Mouse (Mus musculus) T-helper 2 cell (primary cell): Measurements from ENCODE around the gene Bdnf.

ENCODE experiments used
- in situ Hi-C: fragments of 300-600 bp; cut with MboI, MseI; formaldehyde crosslinking; loops from one replicate; pipeline ENCODE4 v1.15.1; 2025; ENCODE audit warnings: high pct_unique_total_duplicates

The Bdnf gene

GRCm38 (mm10) chr2:109706524-109706923, 32.0 kb downstream of the Bdnf start:
- in situ Hi-C loops, result no loop called here

- in situ Hi-C loops, result no loop called here
Measured at GRCm38 (mm10) chr2:109709346-109709745, 34.8 kb downstream of the Bdnf start.

DNA sequence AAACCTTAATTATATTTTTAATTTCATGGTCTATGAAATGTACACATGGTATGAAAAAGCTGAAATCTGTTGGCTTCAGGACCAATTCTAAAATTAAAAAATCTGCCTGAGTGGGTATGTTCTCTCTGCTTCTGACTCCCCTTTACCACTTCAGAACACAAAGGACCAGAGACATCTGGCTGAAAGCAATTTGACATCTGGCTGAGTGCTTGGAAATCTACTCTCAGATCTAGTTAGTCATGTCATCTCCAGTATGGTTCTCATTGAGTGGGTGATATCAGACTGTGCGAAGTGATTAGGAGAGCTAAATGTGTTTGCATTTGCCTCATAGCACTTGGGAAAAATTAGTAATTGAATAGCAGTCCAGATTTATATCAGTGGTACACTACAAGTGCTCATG, 36.5 kb downstream of the Bdnf start:
- in situ Hi-C loops, result no loop called here

GRCm38 (mm10) chr2:109725261-109725660, 50.8 kb downstream of the Bdnf start:
- in situ Hi-C loops, result no loop called here

DNA sequence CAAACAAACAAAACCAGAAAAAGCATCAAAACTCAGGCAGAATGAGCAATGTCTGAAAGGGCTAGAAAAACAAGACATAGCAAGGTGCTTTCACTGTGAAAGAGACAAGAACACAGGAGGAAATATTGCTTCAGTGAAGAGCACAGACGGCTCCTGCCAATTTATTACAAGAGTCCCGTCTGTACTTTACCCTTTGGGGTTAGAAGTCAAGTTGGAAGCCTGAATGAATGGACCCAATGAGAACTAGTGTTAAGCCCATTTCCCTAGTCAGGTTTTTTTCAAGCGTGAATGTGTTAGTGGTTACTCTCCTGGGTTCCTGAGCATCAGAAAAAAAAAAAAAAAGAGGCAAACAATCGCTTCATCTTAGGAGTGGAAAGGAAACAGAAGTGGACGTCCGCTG, 51.3 kb downstream of the Bdnf start:
- in situ Hi-C loops, result no loop called here

- in situ Hi-C loops, result no loop called here
Measured at GRCm38 (mm10) chr2:109729221-109729620, 54.7 kb downstream of the Bdnf start.

GRCm38 (mm10) chr2:109733201-109734039, 58.9 kb downstream of the Bdnf start:
- in situ Hi-C loops, result no loop called here

GRCm38 (mm10) chr2:109734228-109734627, 59.7 kb downstream of the Bdnf start:
- in situ Hi-C loops, result no loop called here

DNA sequence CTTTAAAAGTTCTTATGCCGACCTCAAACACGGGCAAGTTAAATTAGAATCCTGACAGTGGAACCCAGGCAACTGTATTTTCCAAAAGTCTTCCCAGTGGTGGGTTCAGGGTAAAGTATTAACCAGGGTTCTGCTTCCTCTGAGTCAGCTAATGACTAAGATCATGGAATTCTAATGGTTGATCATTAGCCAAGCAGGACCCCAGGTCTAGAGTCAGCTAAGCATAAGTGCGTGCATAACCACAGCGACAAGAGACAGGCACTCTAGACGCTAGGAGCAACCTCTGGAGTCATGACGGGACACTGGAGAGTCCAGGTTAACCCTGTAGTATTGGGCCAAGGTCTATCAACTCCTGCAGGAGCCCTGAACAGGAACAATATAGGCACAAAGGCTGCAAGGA, 60.2 kb downstream of the Bdnf start:
- in situ Hi-C loops, result no loop called here

DNA sequence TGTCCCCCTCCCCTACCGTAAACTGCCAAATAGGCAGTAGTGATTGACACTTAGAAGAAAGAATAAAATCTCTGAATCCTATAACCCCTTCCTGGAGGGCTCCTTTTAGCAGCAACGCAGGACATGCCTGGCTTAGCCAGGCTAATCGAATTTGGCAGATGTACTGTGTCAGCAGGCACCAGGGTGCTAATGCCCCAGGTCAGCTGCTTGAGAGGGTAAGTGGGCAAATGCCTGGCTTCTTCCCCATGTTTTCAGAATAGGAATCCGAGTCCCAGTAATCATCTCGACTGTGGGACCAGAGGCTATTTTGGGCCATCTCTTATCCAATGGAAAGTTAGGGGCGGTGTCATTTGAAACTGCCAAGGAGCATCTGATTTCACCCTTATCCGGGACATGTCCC, 60.8 kb downstream of the Bdnf start:
- in situ Hi-C loops, result no loop called here

GRCm38 (mm10) chr2:109736306-109736705, 61.8 kb downstream of the Bdnf start:
- in situ Hi-C loops, result no loop called here

DNA sequence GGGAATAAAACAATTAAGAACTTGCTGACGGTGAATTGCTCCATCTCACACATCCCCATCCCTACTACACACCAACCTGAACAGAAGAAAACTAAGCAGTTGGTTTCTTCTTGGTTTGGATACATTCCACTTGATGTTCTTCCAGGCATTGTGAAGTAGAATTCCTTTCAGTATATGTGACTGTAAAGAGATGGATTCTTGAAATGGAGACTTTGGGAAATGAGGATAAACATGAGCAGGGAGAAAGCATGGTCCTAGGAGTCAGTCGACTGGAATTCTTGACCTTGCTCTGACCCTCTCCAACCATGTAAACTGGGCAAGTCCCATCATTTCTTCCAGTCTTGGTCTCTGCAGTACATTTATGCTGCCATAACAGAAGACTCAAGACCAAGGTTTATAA, 63.8 kb downstream of the Bdnf start:
- in situ Hi-C loops, result no loop called here

GRCm38 (mm10) chr2:109743208-109743960, 68.9 kb downstream of the Bdnf start:
- in situ Hi-C loops, result no loop called here

DNA sequence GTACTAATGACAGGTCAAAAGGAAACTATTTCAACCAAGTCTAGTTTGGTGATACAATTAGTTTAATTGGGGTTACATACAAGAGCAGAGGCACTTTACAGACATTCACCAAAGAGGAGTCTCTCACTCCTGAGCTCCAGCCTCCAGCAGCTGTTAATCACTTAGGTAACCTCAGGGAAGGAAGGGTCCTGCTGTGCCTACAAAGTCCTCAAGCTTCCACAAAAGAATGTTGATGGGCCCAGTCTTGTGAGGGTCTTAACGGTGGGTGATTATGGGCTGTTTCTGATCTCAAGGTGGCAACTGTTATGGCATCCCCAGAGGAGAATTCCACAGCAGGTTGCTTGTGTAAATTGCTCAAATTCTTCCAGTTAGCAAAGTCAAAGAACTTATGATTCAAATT, 71.7 kb downstream of the Bdnf start:
- in situ Hi-C loops, result no loop called here

DNA sequence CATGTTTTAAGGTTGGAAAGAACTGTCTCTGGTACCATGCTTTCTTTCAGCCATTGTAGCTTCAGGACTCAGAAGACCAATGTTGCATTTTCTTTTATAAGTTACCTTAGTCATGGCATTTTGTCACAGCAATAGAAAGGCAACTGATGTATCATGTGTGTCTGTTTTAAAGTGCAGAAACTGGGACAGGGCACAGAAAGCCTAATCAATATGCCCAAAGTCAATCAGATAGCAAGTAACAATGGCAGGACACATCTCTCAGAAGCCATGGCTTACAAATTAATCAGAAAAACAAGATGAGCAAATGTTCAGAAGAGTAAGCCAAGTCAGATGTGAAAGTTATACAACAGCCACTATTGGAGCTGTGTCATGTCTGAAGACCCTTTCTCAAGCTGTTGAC, 73.9 kb downstream of the Bdnf start:
- in situ Hi-C loops, result no loop called here

- in situ Hi-C loops, result no loop called here
Measured at GRCm38 (mm10) chr2:109748815-109749214, 74.3 kb downstream of the Bdnf start.

DNA sequence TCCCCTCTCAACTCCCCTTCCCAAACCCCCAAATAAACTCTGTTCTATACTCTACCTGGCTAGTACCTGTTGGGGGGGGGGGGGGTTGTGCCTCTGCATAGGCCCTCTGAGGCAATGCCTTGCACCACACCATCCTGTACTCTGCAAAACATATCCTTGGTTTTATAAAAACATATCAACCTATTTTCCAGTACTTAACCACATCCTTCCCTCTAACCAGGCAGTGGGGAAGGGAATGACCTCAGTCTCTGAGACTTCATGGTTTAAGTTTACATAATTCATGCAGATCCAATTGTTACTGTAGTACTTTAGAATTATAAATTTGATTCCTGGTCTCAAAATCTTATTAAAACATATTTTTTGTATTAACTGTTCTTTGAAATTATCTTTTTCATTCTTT, 75.5 kb downstream of the Bdnf start:
- in situ Hi-C loops, result no loop called here

DNA sequence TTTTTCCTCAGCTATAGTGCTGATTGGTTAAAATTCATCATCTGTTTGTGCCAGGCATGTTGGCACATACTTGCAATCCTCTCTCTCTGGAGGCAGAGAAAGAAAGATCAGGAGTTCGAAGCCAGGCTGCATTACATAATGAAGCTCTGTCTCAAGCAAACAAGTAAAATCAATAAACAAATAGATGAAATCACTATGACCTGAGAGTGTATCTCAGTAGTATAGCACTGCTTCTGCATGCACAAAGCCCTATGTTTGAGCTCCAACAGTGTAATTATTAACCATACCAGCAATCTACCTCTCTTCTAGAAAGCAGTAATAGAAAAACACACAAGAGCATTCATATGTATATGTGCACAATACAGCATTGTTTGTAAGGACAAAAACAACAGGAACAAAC, 76.0 kb downstream of the Bdnf start:
- in situ Hi-C loops, result no loop called here

- in situ Hi-C loops, result no loop called here
Measured at GRCm38 (mm10) chr2:109756305-109756704, 81.8 kb downstream of the Bdnf start.

DNA sequence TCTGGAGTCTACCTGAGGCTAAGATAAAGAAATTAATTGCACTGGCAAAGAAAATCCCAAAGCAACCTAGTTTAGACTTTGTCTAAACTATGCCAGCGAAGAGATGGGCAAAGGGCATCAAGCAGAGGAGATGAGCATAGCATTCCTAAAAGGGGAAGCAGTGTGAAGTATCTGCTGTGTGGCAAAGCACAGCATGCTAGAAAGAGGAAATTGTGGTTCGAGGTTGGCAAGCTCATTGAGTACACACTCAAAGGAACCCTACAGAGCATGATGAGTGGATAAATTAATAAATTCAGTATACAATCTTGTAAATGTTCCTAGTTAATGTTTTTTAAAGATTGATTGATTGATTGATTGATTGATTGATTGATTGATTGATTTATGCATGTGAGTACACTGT, 92.3 kb downstream of the Bdnf start:
- in situ Hi-C loops, result loop anchor here (10.0 kb wide), 1 partner anchor 202 kb away; no protein-coding TSS in a partner anchor

- in situ Hi-C loops, result loop anchor here (10.0 kb wide), 1 partner anchor 204 kb away; no protein-coding TSS in a partner anchor
Measured at GRCm38 (mm10) chr2:109768814-109769213, 94.3 kb downstream of the Bdnf start.

DNA sequence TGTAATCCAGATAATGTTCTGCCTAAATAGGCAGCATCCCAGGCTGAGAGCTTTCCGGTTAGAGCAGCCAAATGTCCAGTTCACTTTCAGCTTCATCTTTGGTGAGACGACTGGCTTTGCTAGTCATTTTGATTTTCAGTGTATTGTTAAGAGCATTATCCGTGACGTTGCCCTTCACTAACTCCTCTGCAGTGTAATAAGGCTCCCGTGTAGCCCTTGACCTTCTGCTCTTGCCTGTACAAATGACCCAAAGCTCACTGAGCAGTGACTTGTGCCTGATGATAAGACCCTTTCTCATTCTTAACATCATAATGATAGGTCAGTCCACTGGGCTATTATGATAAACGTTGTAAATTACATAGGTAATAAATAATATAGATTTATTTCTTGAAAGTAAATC, 101.9 kb downstream of the Bdnf start:
- in situ Hi-C loops, result no loop called here
